Mouse (Mus musculus) megakaryocyte, embryonic 14.5 days (primary cell): ENCODE results near the gene Scn1b.

Experiments used
- FLI1 ChIP-seq: IDR thresholded peaks from 2 replicates; pipeline ENCODE4 v1.6.1; 2012; ENCODE audit warnings: low read length, inconsistent platforms, mixed read lengths
- GATA1 ChIP-seq: IDR thresholded peaks from 3 replicates; pipeline ENCODE4 v1.6.1; 2012; ENCODE audit warnings: mixed read lengths, low read length, inconsistent platforms, borderline replicate concordance

- no peak for TF ChIP-seq GATA1
- TF ChIP-seq FLI1, result no peak
These were observed 18.9 kb upstream of the Scn1b start for GRCm38 (mm10) chr7:31145596-31146160.
